16 mouse cellular contexts compared by ENCODE assay signal in the genomic region with DNA sequence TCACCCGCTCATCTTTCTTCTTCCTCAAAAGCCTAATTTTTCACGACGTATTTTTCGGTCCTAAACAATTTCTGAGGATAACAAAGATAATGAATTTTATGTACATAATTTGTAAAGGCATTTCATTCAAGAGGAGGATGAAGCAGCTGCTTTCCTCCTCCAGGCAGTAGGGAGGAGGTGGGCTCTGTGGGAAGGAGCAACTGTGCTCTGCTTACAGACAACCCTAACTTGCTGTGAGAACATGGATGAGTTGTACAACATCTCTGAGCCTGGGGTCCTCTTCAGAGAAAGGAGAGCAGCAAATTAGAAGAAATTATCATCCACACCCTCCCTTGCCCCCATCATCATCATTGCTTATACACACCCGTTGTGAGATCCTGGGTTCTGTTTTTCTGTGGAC. TPM values are rescaled to one million over a fixed set of nuclear protein-coding genes. Genes with fewer than 3 reads are reported as not detected.
"Had no signal": no experiment of that assay in that cellular context is flagged by ENCODE, and none has a peak within 500 bp of the region (broad histone marks: within the 10 kb centered on the region; RNA-seq: fewer than 3 reads in every experiment).

No protein-coding gene starts in this region.

- DNase-seq: kidney, adult 18-20 months; kidney, adult 9 months; kidney, postnatal 14 days; kidney, postnatal 4 days; layer of hippocampus, postnatal 36 days; liver, embryonic 13.5 days; lung, adult 2 months; lung, postnatal 14 days; lung, postnatal 4 days; thymus, adult 2 months; thymus, postnatal 14 days; thymus, postnatal 4 days had no signal

- ATAC-seq: intestine, embryonic 16.5 days had no signal

RNA-seq across cellular contexts. Expression of a gene that starts 33.8 kb away (rescaled TPM):
- total RNA-seq: megakaryocyte progenitor cell, adult 5-6 weeks; megakaryocyte-erythroid progenitor cell, adult 5-6 weeks; monocyte, adult 5-6 weeks had no signal
